Mouse (Mus musculus): ENCODE measurements around the gene Dnlz. TPM values are rescaled to one million over a fixed set of nuclear protein-coding genes. Genes with fewer than 3 reads are reported as not detected.
A peak's percentile ranks its signal among the peaks of the same experiment; 100 is the strongest.

The Dnlz gene
- total RNA-seq, 1 experiment from 2014 or later = 3.4 TPM

DNA sequence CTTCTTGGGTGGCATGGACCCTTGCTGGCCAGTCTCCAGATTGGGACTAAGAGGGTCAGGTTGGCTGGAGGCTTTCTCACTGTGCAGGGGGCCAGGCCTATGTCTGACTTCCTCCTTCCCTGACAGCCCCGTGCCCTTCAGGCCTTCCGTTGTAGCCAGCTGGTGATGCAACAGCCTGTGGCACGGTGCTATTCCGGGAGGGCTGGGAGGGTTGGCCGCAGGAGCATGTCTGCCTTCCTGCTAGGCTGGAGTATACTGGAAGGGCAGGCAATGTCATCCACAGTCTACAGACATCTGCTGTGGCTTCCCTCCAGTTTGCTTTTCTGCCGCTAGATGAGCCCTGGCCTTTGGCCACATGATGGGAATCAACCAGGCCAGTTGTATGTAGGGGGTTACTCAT, 8.1 kb upstream of the Dnlz start:
- peak; percentile 51 for ATAC-seq (replicated peaks; ENCODE audit: insufficient number of reproducible peaks, low FRiP score, low TSS enrichment, poor library complexity, severe bottlenecking)

DNA sequence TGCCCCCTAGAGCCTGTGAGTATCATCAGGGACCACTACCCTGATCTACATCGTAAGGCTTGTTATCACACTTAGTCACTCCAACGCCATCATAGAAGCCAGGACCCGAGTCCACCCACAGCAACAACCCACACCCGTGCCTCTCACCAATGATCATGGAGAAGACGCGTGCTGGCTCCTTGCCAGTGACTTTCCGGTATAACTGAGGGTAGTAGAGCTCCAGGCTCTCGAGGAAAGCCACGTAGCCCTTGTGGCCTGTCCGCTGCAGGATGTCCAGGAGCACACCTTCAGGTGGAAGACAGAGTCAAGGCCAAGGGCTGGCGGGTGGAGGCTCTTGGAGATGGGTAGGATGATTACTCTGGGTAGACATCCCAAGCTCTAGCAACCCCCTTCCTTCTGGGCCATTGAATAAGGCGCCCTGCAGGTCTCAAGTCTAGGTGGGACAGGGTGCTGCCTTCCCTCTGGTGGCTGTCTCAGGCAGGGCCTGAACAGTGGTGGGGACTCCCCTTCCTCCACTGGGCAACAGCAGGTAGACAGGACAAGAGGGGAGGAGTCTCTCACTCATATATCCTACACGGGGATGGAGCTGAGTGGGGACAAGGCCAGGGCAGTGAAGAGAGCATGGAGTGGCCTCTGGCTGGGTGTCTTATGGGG, 6.9 kb upstream of the Dnlz start:
- ATAC-seq (replicated peaks; ENCODE audit: insufficient number of reproducible peaks, low FRiP score, low TSS enrichment, poor library complexity, severe bottlenecking) = no peak

DNA sequence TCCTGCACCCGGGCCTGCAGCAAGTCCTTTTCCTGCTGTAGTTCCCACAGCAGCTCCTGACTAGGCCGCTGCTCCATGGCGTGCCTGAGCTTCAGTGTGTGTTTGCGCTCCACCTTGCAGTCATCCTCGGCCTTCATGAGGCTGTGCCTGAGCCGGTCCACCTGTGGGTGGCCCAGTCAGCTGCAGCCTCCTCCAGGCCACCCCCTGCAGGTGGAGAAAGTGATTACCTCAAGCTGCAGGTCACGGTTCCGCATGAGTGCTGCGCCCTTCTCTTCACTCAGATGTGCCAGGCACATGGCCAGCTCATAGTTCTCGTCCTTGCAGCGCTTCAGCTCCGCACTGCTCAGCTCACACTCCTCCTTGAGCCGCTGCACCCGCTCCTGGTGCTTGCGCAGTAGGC, 5.6 kb upstream of the Dnlz start:
- no peak for ATAC-seq (replicated peaks; ENCODE audit: insufficient number of reproducible peaks, low FRiP score, low TSS enrichment, poor library complexity, severe bottlenecking)

DNA sequence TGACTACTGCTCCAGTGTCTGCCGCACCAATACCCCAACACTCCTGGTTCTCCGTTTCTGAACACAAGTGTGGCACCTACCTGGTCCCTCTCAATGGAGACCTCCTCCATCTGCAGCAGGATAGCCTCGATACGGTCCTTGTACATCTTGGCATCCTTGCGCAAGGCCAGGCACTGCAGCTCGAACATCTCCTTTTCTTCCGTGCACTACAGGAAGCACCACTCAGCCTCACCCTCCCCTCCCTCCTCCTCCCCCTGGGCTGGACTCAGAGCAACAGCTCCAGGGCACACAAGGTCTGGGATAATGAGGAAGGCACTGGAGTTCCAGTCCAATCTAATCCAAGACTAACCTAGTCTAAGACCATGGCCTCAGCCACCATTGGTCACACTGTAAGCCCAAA, 4.8 kb upstream of the Dnlz start:
- no peak for ATAC-seq (replicated peaks; ENCODE audit: insufficient number of reproducible peaks, low FRiP score, low TSS enrichment, poor library complexity, severe bottlenecking)

DNA sequence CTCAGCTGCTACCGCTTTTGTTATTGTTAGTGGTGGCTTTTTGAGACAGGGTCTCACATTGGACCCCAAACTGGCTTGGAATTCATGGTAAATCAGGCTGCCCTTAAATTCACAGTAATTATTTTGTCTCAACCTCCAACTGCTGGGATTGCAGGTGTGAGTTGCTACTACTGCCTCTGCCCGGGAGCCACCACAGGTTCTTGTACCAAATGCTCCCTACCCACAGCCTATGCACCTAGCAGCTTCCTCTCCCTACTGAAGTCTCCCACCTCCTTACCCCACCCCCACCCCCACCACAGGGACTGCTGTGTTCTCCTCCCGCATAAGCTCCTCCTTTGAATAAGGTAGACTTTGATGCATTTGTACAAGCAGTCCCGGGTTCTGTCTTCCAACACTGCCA, 4.3 kb upstream of the Dnlz start:
- no peak for ATAC-seq (replicated peaks; ENCODE audit: insufficient number of reproducible peaks, low FRiP score, low TSS enrichment, poor library complexity, severe bottlenecking)

DNA sequence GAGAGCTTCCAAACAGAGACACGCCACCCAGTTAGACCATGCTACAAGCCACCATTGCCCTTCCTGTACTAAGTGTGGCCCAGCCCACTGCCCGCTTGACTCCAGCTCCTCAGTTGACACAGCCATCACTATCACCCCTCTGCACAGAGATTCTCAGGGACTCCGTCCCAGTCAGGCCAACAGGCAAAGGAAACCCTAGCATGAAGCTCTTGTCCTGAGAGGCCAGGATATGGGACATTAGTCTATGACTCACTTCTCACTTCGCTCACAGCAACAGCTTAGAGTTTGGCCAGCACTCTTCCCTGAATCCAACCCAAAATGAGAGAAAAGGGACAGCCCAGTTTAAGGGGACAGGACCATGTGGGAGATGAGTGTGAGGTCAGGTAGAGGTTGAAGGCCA, 2.5 kb upstream of the Dnlz start:
- ATAC-seq (replicated peaks; ENCODE audit: insufficient number of reproducible peaks, low FRiP score, low TSS enrichment, poor library complexity, severe bottlenecking) = no peak

DNA sequence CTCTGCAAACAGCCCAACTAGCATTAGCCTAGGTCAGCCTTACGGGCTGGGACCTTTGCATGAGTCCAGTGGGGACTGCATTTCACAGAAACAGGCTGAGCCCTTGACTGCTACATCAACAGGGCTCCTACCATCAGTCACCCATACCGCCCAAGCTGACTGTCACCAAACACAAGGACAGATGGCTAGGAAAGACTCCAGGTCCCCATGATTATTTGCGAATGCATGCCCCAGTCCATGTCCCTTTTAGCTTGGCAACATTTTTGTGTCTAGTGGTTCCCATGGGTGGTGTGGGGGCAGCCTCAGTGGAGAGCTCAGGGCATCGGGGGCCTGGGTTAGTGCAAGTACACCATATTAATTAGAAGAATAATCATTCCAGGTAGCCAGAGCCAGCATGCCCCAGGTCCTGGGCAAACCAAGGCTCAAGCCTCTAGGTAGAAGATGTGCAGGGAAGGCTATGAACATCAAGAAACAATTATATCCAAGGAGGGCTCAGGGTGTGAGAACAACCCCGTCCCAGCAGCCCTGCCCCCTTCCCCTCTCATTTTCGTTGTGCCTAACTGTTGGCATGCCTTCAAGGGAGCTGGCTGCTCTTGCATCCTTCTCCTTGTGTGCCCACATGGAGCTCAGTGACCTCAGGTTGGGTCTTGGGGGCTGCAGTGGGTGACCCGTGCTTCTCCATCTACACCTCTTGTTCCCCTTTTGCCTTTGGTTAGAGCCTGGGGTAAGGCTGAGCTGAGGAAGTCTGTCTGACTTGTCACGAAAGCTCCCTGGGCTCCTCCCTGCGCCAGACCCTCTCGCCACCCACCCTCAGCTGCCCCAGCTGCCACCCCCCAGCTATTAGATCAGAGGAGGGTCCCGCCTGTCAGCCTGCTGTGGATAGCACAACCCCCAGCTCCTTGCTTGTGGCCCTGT, 1.4 kb upstream of the Dnlz start:
- ATAC-seq (replicated peaks; ENCODE audit: insufficient number of reproducible peaks, low FRiP score, low TSS enrichment, poor library complexity, severe bottlenecking) = no peak

DNA sequence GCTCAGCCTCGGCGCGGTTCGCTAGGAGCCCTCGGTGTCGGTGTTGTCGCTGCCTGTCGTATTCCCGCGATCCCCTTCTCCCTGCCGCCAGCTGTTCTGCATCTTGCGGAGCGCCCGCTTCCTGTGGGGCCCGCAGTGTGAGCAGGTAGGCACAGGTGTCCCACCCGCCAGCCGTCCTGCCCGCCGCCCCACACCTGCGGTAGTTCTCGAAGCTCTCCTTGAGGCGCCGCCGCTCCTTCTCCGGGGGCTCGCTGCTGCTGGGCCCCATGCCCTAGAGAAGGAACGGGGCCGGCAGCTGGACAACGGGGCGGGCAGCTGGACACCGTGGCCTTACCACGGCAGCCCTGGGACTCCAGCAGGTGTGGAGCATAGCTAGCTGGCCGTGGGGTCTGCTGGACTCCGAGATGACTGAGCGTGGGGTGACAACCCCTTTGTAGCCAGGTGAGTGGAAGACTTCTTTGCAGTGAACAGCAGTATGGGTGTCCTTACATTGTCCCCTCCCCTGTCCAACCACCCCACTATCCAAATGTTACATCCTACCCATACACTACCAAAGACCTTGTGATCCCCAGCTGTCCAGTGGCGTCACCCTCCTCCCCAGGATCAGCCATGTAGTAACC, 491 bp upstream of the Dnlz start:
- no peak for ATAC-seq (replicated peaks; ENCODE audit: insufficient number of reproducible peaks, low FRiP score, low TSS enrichment, poor library complexity, severe bottlenecking)

DNA sequence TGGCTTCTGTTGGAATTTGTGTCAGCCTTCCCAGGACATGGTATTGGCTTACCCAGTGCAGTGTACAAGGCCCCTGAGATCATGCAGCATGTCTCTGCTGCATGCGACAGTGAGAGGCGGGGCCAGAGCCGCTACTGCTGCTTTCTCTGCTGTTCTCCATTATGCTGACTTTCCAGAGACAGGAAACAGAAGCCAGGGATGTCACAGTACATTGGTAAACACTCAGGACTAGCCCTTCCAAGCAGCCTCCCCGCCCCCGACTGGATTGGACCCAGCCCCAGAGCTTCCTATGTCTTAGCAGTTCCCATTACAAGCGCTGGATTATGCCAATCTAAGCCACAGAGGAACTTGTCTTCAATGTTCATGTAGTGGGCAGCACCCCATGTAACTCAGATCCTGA, 3.7 kb downstream of the Dnlz start:
- no peak for ATAC-seq (replicated peaks; ENCODE audit: insufficient number of reproducible peaks, low FRiP score, low TSS enrichment, poor library complexity, severe bottlenecking)

DNA sequence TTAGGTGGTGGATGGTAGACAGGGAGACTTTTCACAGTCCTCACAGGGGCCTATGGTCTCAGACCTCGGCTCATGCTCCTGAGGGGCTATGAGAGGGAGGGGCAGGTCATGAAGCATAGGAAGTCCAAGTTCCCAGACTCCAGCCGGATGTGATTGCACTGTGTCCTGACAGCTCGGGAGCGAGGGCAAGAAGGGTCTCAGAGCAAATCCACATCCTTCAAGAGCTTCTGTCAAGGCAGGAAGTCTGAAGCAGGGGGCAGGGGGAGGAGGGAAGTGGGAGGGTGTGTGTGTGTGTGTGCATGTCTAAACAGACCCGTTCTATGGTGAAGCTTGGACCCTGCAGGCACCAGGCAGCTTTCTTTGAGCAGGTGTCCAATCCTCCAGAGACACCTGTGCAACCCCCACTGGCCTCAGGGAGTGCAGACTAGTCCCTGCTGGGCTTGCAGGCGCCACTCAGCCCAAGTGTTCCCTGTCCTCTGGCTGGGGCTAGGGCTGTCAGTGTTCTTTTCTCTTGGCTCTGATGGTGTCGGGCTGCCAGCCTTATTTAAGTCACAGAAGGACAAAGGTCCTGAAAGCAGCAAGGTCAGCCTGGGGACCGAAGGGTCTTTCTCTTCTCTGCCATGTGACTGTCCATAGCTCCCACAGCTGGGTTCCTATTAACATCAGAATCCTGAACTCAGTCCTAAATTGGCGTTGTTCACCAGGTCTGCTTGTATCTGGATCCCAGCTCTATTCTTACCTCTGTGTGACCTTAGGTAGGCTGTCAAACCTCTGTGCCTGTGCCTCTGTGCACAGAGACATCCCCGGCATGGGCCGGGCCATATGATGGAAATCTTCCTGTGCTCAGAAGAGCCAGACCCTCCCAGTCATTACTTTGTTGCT, 9.1 kb downstream of the Dnlz start:
- no peak for ATAC-seq (replicated peaks; ENCODE audit: insufficient number of reproducible peaks, low FRiP score, low TSS enrichment, poor library complexity, severe bottlenecking)

DNA sequence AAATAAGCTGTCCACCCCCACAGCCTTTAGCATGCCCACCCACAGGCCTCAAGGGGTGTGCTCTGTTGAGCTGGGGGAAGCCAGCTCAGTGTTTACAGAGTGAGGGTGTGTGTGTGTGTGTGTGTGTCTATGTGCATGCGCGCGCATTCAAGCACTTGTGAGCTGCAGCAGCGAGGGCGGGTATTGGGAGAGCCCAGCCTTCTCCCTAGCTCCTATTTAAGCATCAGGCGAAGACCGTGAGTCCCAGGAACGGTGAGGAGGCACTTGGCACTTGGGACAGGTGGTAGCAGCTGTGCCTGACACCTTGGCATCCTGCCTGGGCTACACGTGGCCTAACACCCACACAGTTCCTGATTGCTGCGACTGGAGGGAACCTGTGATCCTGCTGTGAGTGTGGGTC, 9.9 kb downstream of the Dnlz start:
- no peak for ATAC-seq (replicated peaks; ENCODE audit: insufficient number of reproducible peaks, low FRiP score, low TSS enrichment, poor library complexity, severe bottlenecking)

DNA sequence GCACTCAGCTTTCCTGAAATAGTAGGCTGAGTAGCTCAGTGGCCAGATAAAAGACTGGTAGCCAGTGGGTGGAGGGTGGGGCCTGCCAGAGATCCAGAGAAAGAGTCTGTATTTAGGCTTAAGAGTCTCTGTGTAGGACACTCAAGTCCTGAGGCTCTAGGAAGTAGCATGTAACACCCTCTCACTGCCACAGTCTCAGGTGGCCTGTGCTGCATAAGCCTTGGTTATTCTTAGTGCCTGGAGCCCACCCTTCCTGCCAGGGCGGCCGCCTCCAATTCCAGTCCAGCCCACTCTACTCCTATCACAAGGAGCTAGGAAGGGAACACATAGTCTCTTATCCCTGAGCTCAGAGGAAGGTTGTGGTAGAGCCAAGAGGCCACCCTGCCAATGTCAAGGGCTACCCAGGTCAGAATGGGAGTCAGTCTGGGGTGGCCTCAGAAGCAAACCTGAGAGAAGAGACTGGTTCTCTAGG, 10.4 kb downstream of the Dnlz start:
- no peak for ATAC-seq (replicated peaks; ENCODE audit: insufficient number of reproducible peaks, low FRiP score, low TSS enrichment, poor library complexity, severe bottlenecking)

DNA sequence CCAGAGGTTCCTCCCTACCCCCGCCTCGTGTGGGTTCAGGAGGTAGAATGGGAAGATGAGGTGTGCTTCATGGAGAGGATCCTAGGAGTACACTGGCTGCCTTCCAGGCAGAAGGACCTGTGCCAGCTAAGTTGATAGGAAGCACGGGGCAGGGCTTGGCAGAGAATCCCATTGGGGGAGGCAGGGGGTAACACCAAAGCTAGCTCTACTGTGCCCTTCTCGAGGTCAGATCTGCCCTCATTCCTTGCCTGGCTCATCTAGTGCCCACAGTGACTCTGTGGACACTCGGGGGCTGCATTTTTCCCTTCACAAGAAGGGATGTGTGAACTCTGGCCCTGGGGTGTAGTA, 12.7 kb downstream of the Dnlz start:
- no peak for ATAC-seq (replicated peaks; ENCODE audit: insufficient number of reproducible peaks, low FRiP score, low TSS enrichment, poor library complexity, severe bottlenecking)

DNA sequence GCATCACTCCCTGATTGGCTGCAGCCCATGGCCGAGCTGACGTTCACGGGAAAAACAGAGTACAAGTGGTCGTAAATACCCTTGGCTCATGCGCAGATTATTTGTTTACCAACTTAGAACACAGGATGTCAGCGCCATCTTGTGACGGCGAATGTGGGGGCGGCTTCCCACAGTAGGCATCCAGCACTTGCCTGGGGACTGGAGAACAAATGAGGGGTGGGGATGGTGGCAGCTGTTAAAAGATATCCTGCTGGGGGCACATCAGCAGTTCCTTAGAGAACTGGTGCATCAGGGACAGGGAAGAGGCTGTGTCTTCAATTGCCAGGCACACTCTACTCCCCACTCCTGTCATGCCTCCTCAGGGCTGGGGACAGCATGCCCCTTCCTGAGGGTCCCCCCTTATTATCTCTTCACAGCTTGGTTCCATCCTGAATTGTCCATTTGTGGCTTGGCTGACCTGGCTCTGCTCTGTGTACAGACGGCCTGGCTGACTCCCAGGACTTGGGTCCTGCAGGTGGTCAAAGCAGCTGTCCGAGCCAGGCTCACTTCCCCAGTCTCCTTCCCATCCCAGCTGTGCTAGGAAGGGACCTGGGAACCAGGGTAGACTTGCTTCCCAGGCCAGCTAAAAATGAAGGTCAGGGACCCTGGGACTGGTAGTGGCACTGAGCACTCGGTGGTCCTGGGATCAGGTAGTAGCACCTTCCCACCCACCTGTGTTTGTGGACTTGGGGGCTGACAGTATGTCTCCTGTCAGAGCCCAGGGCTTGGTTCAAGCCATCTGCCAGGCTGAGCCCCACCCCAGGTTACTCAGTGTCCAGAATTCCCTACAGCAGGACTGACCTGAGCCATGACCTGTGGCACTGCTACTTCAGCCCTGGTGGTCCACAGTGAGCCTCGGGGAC, 13.4 kb downstream of the Dnlz start:
- ATAC-seq (replicated peaks; ENCODE audit: insufficient number of reproducible peaks, low FRiP score, low TSS enrichment, poor library complexity, severe bottlenecking) = 0 out of 2 replicates have a peak, but pooled peaks have one; percentile 13

DNA sequence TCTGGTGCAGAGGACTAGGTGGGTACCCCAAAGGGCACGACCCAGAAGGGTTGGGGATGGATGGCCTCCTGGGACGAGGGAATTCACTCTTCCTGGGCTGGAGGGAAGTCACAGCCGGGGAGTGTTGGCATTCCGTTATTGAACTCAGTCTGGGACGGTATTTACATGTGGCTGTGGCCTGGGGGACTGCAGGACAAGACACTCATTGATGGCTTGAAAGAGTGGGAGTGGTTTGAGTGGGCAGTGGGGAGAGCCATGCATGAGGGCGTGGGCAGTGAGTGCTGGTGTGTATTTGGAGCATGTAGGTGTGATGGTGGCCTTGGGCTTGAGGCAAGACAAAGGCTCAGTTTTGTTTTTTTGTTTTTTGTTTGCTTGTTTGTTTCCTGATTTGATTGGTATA, 21.2 kb downstream of the Dnlz start:
- ATAC-seq (replicated peaks; ENCODE audit: insufficient number of reproducible peaks, low FRiP score, low TSS enrichment, poor library complexity, severe bottlenecking) = no peak

DNA sequence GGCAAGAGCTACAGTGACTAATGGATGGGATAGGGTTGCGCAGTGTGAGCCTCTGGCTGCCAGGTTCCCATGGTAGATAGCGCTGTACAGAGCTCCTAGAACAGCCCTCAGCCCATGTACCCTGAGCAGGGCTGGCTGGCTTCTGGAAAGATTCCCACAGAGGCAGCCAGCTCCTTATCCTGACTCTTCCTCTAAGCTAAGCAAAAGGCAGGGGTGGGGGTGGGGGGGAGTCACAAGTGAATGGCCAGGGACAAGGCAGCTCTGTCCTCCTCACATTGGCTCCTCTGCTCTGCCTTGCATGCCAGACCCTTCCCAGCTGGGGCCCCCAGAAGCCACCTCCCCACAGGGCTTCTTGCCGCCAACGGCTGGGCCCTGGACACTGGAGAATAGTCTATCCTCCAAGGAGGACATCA, 21.8 kb downstream of the Dnlz start:
- ATAC-seq (replicated peaks; ENCODE audit: insufficient number of reproducible peaks, low FRiP score, low TSS enrichment, poor library complexity, severe bottlenecking) = no peak

DNA sequence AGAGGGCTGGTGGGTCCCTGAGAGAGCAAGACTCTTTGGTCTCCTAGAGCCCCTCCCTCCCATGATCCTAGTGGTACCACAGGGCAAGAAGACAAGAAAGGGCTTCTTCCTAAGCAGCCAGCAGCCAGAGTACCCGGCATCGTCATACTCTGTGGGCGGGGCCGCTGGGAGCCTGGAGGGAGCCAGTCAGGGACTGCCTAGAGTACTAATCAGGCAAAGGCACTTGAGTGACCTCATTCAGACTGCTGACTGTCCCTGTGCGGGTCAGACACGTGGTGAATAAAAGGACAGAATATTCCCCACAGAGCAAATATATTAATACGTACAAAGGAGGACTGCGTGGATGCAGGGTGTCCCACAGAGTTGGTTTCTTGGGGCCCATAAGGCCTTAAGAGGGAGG, 22.5 kb downstream of the Dnlz start:
- ATAC-seq (replicated peaks; ENCODE audit: insufficient number of reproducible peaks, low FRiP score, low TSS enrichment, poor library complexity, severe bottlenecking) = no peak

DNA sequence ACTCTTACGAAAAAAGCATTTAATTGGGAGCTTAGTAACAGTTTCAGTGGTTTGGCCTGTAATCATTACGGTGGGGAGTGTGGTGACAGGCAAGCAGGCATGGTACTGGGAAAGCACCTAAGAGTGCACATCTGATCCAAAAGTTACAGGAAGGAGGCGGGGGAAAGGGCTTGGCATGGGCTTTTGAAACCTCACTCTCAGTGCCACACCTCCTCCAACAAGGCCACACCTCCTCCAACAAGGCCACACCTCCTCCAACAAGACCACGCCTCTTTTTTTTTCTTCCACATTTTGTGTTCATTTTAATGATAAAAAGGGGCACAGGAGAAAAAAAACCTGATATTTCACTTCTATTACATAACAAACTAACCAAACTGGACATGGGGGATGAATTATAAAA, 24.1 kb downstream of the Dnlz start:
- ATAC-seq (replicated peaks; ENCODE audit: insufficient number of reproducible peaks, low FRiP score, low TSS enrichment, poor library complexity, severe bottlenecking) = no peak
